In the genomic region with DNA sequence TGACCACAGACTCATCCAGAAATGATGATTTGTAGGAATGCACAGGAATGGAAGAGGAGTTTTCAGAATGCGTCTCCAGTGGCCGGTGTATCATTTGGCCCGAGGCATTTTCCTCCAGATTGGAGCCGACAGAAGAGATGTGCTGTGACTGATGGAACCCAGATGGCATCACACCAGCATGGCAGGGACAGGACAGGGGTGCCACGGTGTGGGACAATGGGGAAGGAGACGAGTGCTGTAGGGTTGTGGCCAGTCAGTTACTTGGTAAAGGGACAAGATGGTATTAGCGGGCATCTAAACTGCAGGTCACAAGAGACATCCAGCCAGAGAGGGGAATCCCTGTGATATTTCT, we compare ENCODE assay signal across 13 mouse cellular contexts.
"Had no signal": no experiment of that assay in that cellular context is flagged by ENCODE, and none has a peak within 500 bp of the region (broad histone marks: within the 10 kb centered on the region; RNA-seq: fewer than 3 reads in every experiment).

No protein-coding gene starts in this region.

- H3K4me2 ChIP-seq: liver, embryonic 11.5 days; liver, embryonic 15.5 days; midbrain, embryonic 12.5 days; neural tube, embryonic 13.5 days had no signal

- ATAC-seq: lung, postnatal 0 days; midbrain, embryonic 16.5 days had no signal

- H3K4me3 ChIP-seq: liver, embryonic 15.5 days; midbrain, embryonic 12.5 days; neural tube, embryonic 13.5 days had no signal

- H3K4me1 ChIP-seq: liver, embryonic 15.5 days had no signal

- H3K9ac ChIP-seq: liver, embryonic 15.5 days; midbrain, embryonic 12.5 days; neural tube, embryonic 13.5 days had no signal

- DNase-seq: kidney, adult 9 months; kidney, postnatal 36 days; left cerebral cortex, postnatal 4 days; right cerebral cortex, adult 18-20 months; right cerebral cortex, postnatal 25 days had no signal

- H3K36me3 ChIP-seq: liver, embryonic 15.5 days; midbrain, embryonic 12.5 days; neural tube, embryonic 13.5 days had no signal

- H3K27me3 ChIP-seq: liver, embryonic 15.5 days; midbrain, embryonic 12.5 days; neural tube, embryonic 13.5 days had no signal

- H3K27ac ChIP-seq: kidney, postnatal 0 days; liver, embryonic 15.5 days; macrophage; midbrain, embryonic 12.5 days; neural tube, embryonic 13.5 days had no signal

- H3K9me3 ChIP-seq: liver, embryonic 15.5 days; neural tube, embryonic 13.5 days had no signal
